Mouse (Mus musculus): ENCODE results near the gene Bhlhe23.

DNA sequence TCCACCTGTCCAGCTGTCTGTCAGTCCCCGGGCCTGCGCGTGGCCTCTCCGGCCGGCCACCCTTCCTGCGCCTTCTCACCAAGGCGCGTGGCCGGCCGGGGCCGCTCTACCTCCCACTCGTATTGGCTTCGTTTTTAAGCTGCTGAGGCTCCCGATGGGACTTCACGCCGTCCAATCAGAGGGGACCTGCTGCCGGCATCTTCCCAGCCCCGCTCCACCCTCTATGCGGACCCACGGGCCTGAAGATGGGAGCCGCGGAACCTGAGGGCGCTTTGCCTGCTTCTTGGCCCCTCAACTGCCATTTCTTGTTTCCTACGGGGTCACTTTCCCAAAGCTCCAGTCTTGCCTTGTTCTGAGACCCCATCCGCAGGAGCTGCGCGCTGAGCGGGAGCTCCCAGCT is at the start of gene Bhlhe23:
- TF ChIP-seq TAL1 (IDR thresholded peaks at IDR 0.05; ENCODE audit: low read length): no peak
- no peak for TF ChIP-seq POLR2A (IDR thresholded peaks at IDR 0.05; ENCODE audit: control insufficient read depth in 1 of 2, insufficient read depth in 1 of 2, low read depth in 1 of 2, low read length in 2 of 2, poor library complexity in 1 of 2)
- no peak for TF ChIP-seq CTCF (IDR thresholded peaks at IDR 0.05 in 2 of 3, conservative IDR thresholded peaks at IDR 0.05 in 1 of 3; ENCODE audit: control insufficient read depth in 1 of 3, insufficient read depth in 1 of 3, low read depth in 2 of 3, low read length in 3 of 3, poor library complexity in 1 of 3, severe bottlenecking in 1 of 3)
- TF ChIP-seq KAT2A (conservative IDR thresholded peaks at IDR 0.05; ENCODE audit: low read depth, low read length): no peak
- no peak for TF ChIP-seq MXI1 (IDR thresholded peaks at IDR 0.05; ENCODE audit: low read depth, low read length)
- no peak for TF ChIP-seq SIN3A (IDR thresholded peaks at IDR 0.05; ENCODE audit: low read length)
- TF ChIP-seq GATA1 (IDR thresholded peaks at IDR 0.05; ENCODE audit: low read depth, low read length): no peak
- TF ChIP-seq E2F4 (IDR thresholded peaks at IDR 0.05; ENCODE audit: borderline replicate concordance, low read depth, low read length): no peak
- TF ChIP-seq BHLHE40 (IDR thresholded peaks at IDR 0.05; ENCODE audit: borderline replicate concordance, low read depth, low read length): no peak
- TF ChIP-seq EP300 (IDR thresholded peaks at IDR 0.05; ENCODE audit: low read depth in 1 of 2, low read length in 2 of 2): no peak
- no peak for TF ChIP-seq HCFC1 (IDR thresholded peaks at IDR 0.05; ENCODE audit: low read depth, low read length)

All from MEL (cell line).